Mouse (Mus musculus) kidney, embryonic 14.5 days (tissue): ENCODE results near the gene Grk2. TPM values are rescaled to one million over a fixed set of nuclear protein-coding genes. Genes with fewer than 3 reads are reported as not detected.

ENCODE experiments used
- ATAC-seq: fragments of 200-750 bp; cut with Nextera tagmentation; 2 replicates; pipeline ENCODE4 v1.8.0; 2017; ENCODE audit warnings: moderate number of reproducible peaks, mild to moderate bottlenecking, moderate TSS enrichment, moderate library complexity; ENCODE audit not compliant: low FRiP score, low TSS enrichment
- H3K27ac ChIP-seq: fragments of 300-500 bp; sonication (generic); 2 replicates; pipeline ENCODE4 v1.5.1; 2014; ENCODE audit warnings: low read depth, mild to moderate bottlenecking, low read length, moderate library complexity, mixed read lengths
- H3K27me3 ChIP-seq: fragments of 300-500 bp; sonication (generic); 2 replicates; pipeline ENCODE4 v1.6.1; 2014; ENCODE audit warnings: mild to moderate bottlenecking, low read length; ENCODE audit not compliant: control insufficient read depth, insufficient read depth
- H3K36me3 ChIP-seq: fragments of 300-500 bp; sonication (generic); 2 replicates; pipeline ENCODE4 v1.6.1; 2014; ENCODE audit warnings: low read length, mixed read lengths; ENCODE audit not compliant: control insufficient read depth, insufficient read depth
- H3K4me1 ChIP-seq: fragments of 300-500 bp; sonication (generic); 2 replicates; pipeline ENCODE4 v1.6.1; 2014; ENCODE audit warnings: low read length, mixed read lengths; ENCODE audit not compliant: control insufficient read depth, insufficient read depth
- H3K4me2 ChIP-seq: fragments of 300-500 bp; sonication (generic); replicated peaks from 2 replicates; pipeline ENCODE4 v1.6.1; 2014; ENCODE audit warnings: low read depth, mild to moderate bottlenecking, low read length
- H3K4me3 ChIP-seq: fragments of 300-500 bp; sonication (generic); 2 replicates; pipeline ENCODE4 v1.5.1; 2014; ENCODE audit warnings: mild to moderate bottlenecking, low read length
- H3K9ac ChIP-seq: fragments of 300-500 bp; sonication (generic); 2 replicates; pipeline ENCODE4 v1.6.1; 2014; ENCODE audit warnings: low read depth, mild to moderate bottlenecking, low read length, moderate library complexity
- H3K9me3 ChIP-seq: fragments of 300-500 bp; sonication (generic); 2 replicates; pipeline ENCODE4 v1.6.1; 2016; ENCODE audit warnings: low read length; ENCODE audit not compliant: control insufficient read depth
- WGBS: fragments of 180-500 bp; shearing (Covaris S2); extraction: QIAGEN DNeasy Blood & Tissue Kit; methylation state at CpG from one replicate; pipeline ENCODE4 v1.1.7; 2014; 5-methylcytosine and 5-hydroxymethylcytosine counted together
- polyA plus RNA-seq: library from polyadenylated mRNA; unstranded; fragments of >200 nt; fragmentation: Nextera tagmentation; extraction: Ambion mirVana; gene quantifications from 2 replicates; pipeline ENCODE4 v1.2.1, GENCODE M21; 2014

Grk2 gene
- 17.7 and 17.8 TPM in 2 replicates for polyA plus RNA-seq

- Histone ChIP-seq H3K4me2 (peak within 1 kb of the TSS; percentile 90), H3K36me3 (no peaks in the 10 kb centered on the region), H3K27me3 (no peaks in the 10 kb centered on the region), H3K27ac (peak within 1 kb of the TSS; percentile 78), H3K4me1 (peaks cover 40% of the 10 kb centered on the region), H3K9me3 (no peaks in the 10 kb centered on the region), H3K9ac (peak within 1 kb of the TSS; percentile 96), H3K4me3 (peak within 1 kb of the TSS; percentile 98)
- peak; percentile 78 for ATAC-seq
- under 1% methylated on average over 24 of the region's 46 CpGs for whole genome bisulfite sequencing
These were observed at the start of gene Grk2 for GRCm38 (mm10) chr19:4306190-4306577. Gene Grk2, minus strand, starts transcription at chr19:4306222.

DNA sequence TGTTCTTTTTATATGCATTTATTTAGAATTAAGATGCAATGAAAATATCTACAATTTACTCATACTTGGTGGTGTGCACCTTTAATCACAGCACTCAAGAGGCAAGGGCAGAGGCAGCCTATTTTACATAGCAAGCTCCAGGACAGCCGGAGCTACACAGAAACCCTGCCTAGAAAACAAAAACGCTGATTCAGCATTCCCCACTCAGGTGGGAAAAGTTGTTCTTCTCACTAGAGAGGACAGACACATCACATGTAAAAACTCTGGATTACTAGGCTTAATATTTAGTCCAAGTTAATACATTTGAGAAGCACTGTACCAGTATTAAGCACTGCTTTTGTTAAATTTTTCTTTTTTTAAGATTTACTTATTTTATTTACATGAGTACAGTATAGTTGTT, 43.4 kb upstream of the Grk2 start:
- H3K9me3 ChIP-seq: no peaks in the 10 kb centered on the region
- ATAC-seq: no peak
- H3K36me3 ChIP-seq: peaks cover 72% of the 10 kb centered on the region
- H3K4me3 ChIP-seq: no peak overlapping the region
- H3K4me1 ChIP-seq: no peaks in the 10 kb centered on the region
- no peak overlapping the region for H3K27ac ChIP-seq
- no peak overlapping the region for H3K4me2 ChIP-seq
- WGBS: 88% methylated on average over 2 of the region's 2 CpGs
- H3K27me3 ChIP-seq: no peaks in the 10 kb centered on the region
- no peak overlapping the region for H3K9ac ChIP-seq

GRCm38 (mm10) chr19:4346479-4346878, 40.5 kb upstream of the Grk2 start:
- Histone ChIP-seq H3K9ac (no peak overlapping the region), H3K9me3 (no peaks in the 10 kb centered on the region), H3K27ac (no peak overlapping the region), H3K4me2 (no peak overlapping the region), H3K27me3 (no peaks in the 10 kb centered on the region), H3K4me1 (no peaks in the 10 kb centered on the region), H3K36me3 (peaks cover 85% of the 10 kb centered on the region), H3K4me3 (no peak overlapping the region)
- ATAC-seq: no peak
- WGBS: 94% methylated on average over 1 of the region's 1 CpGs

DNA sequence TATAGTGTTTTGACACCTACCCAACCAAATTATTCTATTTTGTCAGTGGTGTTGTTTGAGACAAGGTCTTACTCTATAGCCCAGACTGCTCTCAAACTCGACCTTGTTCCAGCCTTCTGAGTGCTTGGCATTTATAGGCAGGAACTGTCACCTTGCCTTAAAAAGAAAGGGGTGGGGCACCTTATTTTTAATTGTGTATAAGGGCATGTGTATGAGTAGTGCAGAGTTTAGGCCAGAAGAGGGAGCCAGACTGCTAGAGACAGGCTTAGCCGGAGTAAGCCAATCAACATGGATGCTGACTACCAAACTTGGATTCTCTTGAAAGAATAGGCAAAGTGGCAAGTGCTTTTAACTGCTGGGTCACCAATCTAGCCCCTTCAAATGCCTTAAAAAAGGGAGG, 32.1 kb upstream of the Grk2 start:
- H3K36me3 ChIP-seq: peaks cover 48% of the 10 kb centered on the region
- no peak for ATAC-seq
- H3K4me3 ChIP-seq: no peak overlapping the region
- H3K9ac ChIP-seq: no peak overlapping the region
- no peaks in the 10 kb centered on the region for H3K9me3 ChIP-seq
- H3K4me1 ChIP-seq: peaks cover 7% of the 10 kb centered on the region; the same call in 1 of the 2 replicates
- no peak overlapping the region for H3K4me2 ChIP-seq
- WGBS: 38% methylated on average over 2 of the region's 2 CpGs
- no peaks in the 10 kb centered on the region for H3K27me3 ChIP-seq
- no peak overlapping the region for H3K27ac ChIP-seq

DNA sequence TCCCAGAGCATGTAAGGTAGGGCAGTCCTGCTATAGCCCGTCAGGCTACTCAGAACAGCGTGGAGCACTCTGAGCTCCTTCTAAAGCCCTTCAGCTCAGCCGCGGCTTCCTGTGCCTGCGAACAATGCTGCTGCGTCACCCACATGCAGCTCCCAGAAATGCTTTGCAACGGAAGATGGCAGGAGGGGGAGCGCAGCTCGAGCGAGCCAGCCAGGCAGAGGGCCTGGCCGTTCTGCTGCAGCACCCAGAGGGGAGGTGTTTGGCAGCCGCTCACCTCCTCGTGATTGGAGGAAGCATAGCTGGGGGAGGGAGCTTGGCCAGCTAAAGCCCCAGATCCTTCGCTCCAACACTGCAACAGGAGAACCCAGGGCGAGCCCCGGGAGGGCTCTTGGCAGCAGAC, 27.8 kb upstream of the Grk2 start:
- Histone ChIP-seq H3K27ac (peak overlapping the region; percentile 96), H3K4me2 (peak overlapping the region; percentile 72), H3K4me1 (peaks cover 24% of the 10 kb centered on the region), H3K9me3 (no peaks in the 10 kb centered on the region), H3K27me3 (no peaks in the 10 kb centered on the region), H3K9ac (peak overlapping the region; percentile 85), H3K4me3 (peak overlapping the region; percentile 65), H3K36me3 (peaks cover 36% of the 10 kb centered on the region)
- ATAC-seq: peak; percentile 99
- under 1% methylated on average over 16 of the region's 16 CpGs for WGBS

GRCm38 (mm10) chr19:4333100-4333775, 27.2 kb upstream of the Grk2 start:
- Histone ChIP-seq H3K4me1 (peaks cover 24% of the 10 kb centered on the region), H3K36me3 (peaks cover 41% of the 10 kb centered on the region), H3K27me3 (no peaks in the 10 kb centered on the region), H3K4me3 (peak overlapping the region; percentile 65), H3K4me2 (peak overlapping the region; percentile 72), H3K27ac (peak overlapping the region; percentile 96), H3K9ac (peak overlapping the region; percentile 85), H3K9me3 (no peaks in the 10 kb centered on the region)
- ATAC-seq: 0 out of 2 replicates have a peak, but pooled peaks have one; percentile 5
- WGBS: under 1% methylated on average over 13 of the region's 13 CpGs

DNA sequence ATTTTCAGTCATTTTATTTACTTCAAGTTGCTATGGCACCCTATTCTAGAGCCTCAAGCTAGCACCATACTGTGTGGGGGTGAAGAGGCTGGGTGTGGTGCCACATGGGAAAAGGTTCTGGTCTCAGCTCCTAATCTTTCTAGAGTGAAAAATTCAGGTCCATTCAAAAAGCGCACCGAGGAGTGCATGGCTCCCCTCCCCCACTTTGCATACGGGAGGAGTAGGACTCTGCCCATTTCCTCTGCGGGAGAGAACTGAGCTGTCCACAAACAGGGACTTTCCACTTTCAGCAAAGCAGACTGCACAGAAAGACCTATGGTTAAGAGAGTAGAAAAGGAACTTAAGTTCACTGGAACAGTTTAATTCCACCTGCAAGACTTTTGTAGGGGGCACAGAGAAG, 26.6 kb upstream of the Grk2 start:
- H3K27ac ChIP-seq: peak overlapping the region; percentile 96
- 1% methylated on average over 4 of the region's 4 CpGs for WGBS
- no peaks in the 10 kb centered on the region for H3K27me3 ChIP-seq
- peak overlapping the region; percentile 85 for H3K9ac ChIP-seq
- H3K36me3 ChIP-seq: peaks cover 46% of the 10 kb centered on the region
- H3K9me3 ChIP-seq: no peaks in the 10 kb centered on the region
- peak overlapping the region; percentile 65 for H3K4me3 ChIP-seq
- 0 out of 2 replicates have a peak, but pooled peaks have one; percentile 28 for ATAC-seq
- H3K4me2 ChIP-seq: peak overlapping the region; percentile 72
- peaks cover 24% of the 10 kb centered on the region for H3K4me1 ChIP-seq

DNA sequence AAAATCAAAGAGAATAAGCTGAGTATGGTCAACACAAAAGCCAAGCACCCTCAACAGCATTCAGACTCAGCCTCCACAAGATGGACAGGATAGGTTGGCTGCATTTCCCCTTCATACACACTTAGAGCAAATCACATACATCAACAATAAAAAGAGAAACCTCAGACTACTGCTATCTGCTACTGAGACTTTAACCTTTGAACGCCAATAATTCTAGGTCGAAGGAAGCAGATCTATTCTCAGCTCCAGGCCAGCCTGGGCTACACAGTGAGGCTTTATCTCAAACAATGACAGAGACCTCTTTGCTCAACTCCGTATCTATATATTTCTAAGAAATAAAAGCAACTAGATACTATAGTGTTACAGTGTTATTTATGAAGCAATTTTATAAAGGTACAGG, 25.3 kb upstream of the Grk2 start:
- H3K27me3 ChIP-seq: no peaks in the 10 kb centered on the region
- ATAC-seq: no peak
- H3K36me3 ChIP-seq: peaks cover 55% of the 10 kb centered on the region
- peaks cover 24% of the 10 kb centered on the region for H3K4me1 ChIP-seq
- peak overlapping the region; percentile 72; the same call in 1 of the 2 replicates for H3K4me2 ChIP-seq
- no peak overlapping the region for H3K4me3 ChIP-seq
- no peaks in the 10 kb centered on the region for H3K9me3 ChIP-seq
- 89% methylated on average over 3 of the region's 3 CpGs for WGBS
- no peak overlapping the region for H3K9ac ChIP-seq
- no peak overlapping the region for H3K27ac ChIP-seq

DNA sequence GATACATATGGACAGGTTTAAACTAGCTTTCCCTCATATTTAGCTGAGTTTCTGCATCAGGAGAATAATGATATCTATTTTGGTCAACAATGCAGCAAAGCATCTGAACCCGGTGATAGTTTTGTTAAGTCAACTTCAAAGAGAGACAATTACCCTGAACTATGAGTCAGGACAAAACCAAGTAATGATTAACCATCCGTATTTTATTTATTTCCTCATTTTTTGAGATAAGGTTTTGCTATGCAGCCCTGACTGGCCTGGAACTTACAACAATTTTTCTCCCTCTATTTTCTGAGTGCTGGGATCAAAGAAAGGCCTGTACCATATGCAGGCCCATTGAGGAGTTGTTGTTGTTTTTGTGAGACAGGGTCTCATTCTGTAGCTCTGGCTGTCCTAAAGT, 24.6 kb upstream of the Grk2 start:
- Histone ChIP-seq H3K4me3 (no peak overlapping the region), H3K4me1 (peaks cover 24% of the 10 kb centered on the region), H3K36me3 (peaks cover 61% of the 10 kb centered on the region), H3K27me3 (no peaks in the 10 kb centered on the region), H3K4me2 (no peak overlapping the region), H3K27ac (no peak overlapping the region), H3K9ac (no peak overlapping the region), H3K9me3 (no peaks in the 10 kb centered on the region)
- 84% methylated on average over 2 of the region's 2 CpGs for WGBS
- ATAC-seq: no peak
